Mouse (Mus musculus): ENCODE measurements around the gene Uncx. TPM values are rescaled to one million over a fixed set of nuclear protein-coding genes. Genes with fewer than 3 reads are reported as not detected.
"Not testable (repeated sequence)": the region's sequence is repeated elsewhere in the genome, so short reads cannot be mapped to it uniquely, and the experiment has no call there.

Uncx gene
- total RNA-seq, 2 experiments from 2014 or later = not detected

DNA sequence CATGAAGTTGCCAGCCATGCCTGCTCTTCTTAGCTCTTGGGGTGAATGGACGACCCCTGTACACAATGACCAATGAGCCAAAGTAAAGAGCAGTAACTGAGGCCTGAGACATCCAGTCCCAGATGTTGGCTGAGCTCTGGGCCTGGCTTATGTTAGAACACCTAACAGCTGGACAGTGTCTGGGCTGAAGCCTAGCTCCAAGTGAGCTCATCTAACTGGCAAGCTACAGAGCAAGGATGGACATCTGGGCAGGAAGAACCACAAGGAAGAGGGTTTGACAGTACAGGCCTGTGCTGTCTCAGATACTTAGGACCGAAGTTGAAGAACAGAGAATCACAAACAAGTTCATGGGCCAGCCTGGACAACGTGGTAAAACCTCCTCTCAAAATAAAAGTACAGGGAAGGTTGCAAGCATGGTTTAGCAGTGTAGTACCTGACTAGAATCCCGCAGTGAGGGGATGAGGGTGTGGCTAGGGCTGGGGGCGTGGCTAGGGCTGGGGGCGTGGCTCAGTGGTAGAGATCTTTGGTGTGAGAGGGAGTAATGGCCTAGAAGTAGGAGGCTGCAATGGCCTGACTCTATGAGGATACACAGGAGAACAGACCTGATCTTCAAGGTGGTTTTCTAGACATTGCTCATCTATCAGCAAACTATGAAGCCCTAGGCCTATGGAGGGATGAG, 47.5 kb downstream of the Uncx start:
- not testable (repeated sequence) for ATAC-seq (replicated peaks; ENCODE audit: low FRiP score, poor library complexity, severe bottlenecking)

DNA sequence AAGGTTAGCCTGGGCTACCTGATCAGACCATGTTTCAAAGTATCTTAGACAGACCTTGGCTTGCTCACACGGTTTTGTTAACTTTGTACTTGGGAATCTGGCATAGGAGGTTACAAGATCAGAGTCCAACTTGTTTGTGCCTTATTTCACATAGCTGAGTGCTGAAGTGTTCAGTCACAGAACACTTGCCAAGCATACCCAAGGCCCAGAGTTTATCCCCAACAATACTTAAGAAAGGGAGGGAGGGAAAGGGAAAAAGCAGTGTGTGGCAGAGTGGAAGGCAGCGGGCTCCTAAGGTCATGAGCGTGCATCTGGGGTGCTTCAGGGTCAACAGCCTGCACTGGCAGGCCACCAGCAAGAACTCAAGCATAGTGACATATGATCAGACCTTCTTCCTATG, 48.7 kb downstream of the Uncx start:
- ATAC-seq (replicated peaks; ENCODE audit: low FRiP score, poor library complexity, severe bottlenecking) = no peak

- no peak for ATAC-seq (replicated peaks; ENCODE audit: low FRiP score, poor library complexity, severe bottlenecking)
Measured at GRCm38 (mm10) chr5:139592850-139593249, 49.6 kb downstream of the Uncx start.

GRCm38 (mm10) chr5:139593746-139594145, 50.5 kb downstream of the Uncx start:
- no peak for ATAC-seq (replicated peaks; ENCODE audit: low FRiP score, poor library complexity, severe bottlenecking)

DNA sequence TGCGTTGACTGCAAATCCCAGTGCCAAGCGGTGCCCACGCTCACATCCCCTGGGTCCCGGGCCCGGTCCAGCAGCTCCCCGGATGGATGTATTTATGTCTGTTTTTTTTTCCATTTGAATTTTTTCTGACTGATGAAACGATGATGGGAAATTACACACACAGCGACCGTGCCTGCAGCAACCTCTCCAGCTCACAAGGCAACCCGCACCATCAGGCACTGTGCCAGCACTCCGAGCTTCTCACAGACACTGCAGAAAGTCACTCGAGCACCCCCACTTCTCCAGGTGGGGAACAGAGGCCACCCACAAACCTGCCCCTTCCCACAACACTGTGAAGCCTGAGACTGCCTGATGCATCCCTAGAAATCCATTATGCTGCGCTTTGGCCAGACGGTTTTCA, 51.7 kb downstream of the Uncx start:
- no peak for ATAC-seq (replicated peaks; ENCODE audit: low FRiP score, poor library complexity, severe bottlenecking)

Other genes with a start within 250 kb of the Uncx start
- gene Adap1, start 217.9 kb upstream of the Uncx start, total RNA-seq (2015; ENCODE audit: low replicate concordance) = 4.2 and 5.8 TPM in 2 replicates
- 3.9 and 9.5 TPM in 2 replicates for gene Adap1, start 217.9 kb upstream of the Uncx start, total RNA-seq (2017; ENCODE audit: low replicate concordance)
- 8.8 and 11.9 TPM in 2 replicates for gene Cox19, start 192.1 kb upstream of the Uncx start, total RNA-seq (2015; ENCODE audit: low replicate concordance)
- gene Cox19, start 192.1 kb upstream of the Uncx start, total RNA-seq (2017; ENCODE audit: low replicate concordance) = 5.3 and 29.0 TPM in 2 replicates
- gene Cyp2w1, start 190.9 kb upstream of the Uncx start, total RNA-seq (2015; ENCODE audit: low replicate concordance) = not detected in 2 replicates
- not detected in 2 replicates for gene Cyp2w1, start 190.9 kb upstream of the Uncx start, total RNA-seq (2017; ENCODE audit: low replicate concordance)
- 34.0 and 38.9 TPM in 2 replicates for gene Gpr146, start 165.8 kb upstream of the Uncx start, total RNA-seq (2015; ENCODE audit: low replicate concordance)
- 37.8 and 43.8 TPM in 2 replicates for gene Gpr146, start 165.8 kb upstream of the Uncx start, total RNA-seq (2017; ENCODE audit: low replicate concordance)
- gene C130050O18Rik, start 138.2 kb upstream of the Uncx start, total RNA-seq (2015; ENCODE audit: low replicate concordance) = 2.9 TPM in 1 of 2 replicates, not detected in the other
- 0.26 TPM in 1 of 2 replicates, not detected in the other for gene C130050O18Rik, start 138.2 kb upstream of the Uncx start, total RNA-seq (2017; ENCODE audit: low replicate concordance)
- not detected in 2 replicates for gene Gper1, start 120.3 kb upstream of the Uncx start, total RNA-seq (2015; ENCODE audit: low replicate concordance)
- gene Gper1, start 120.3 kb upstream of the Uncx start, total RNA-seq (2017; ENCODE audit: low replicate concordance) = not detected in 2 replicates
- 4.7 TPM in 1 of 2 replicates, not detected in the other for gene 3110082I17Rik, start 83.0 kb upstream of the Uncx start, total RNA-seq (2015; ENCODE audit: low replicate concordance)
- gene 3110082I17Rik, start 83.0 kb upstream of the Uncx start, total RNA-seq (2017; ENCODE audit: low replicate concordance) = 3.2 and 4.2 TPM in 2 replicates
- 7.2 and 9.2 TPM in 2 replicates for gene Zfand2a, start 58.9 kb upstream of the Uncx start, total RNA-seq (2015; ENCODE audit: low replicate concordance)
- gene Zfand2a, start 58.9 kb upstream of the Uncx start, total RNA-seq (2017; ENCODE audit: low replicate concordance) = 3.6 and 5.8 TPM in 2 replicates
- gene Micall2, start 192.8 kb downstream of the Uncx start, total RNA-seq (2015; ENCODE audit: low replicate concordance) = 42.8 and 81.4 TPM in 2 replicates
- 58.5 and 59.2 TPM in 2 replicates for gene Micall2, start 192.8 kb downstream of the Uncx start, total RNA-seq (2017; ENCODE audit: low replicate concordance)
- 46.5 and 59.1 TPM in 2 replicates for gene Ints1, start 232.2 kb downstream of the Uncx start, total RNA-seq (2015; ENCODE audit: low replicate concordance)
- gene Ints1, start 232.2 kb downstream of the Uncx start, total RNA-seq (2017; ENCODE audit: low replicate concordance) = 31.3 and 72.7 TPM in 2 replicates
- gene Mafk, start 248.0 kb downstream of the Uncx start, total RNA-seq (2015; ENCODE audit: low replicate concordance) = 36.5 and 36.8 TPM in 2 replicates
- 45.3 and 55.7 TPM in 2 replicates for gene Mafk, start 248.0 kb downstream of the Uncx start, total RNA-seq (2017; ENCODE audit: low replicate concordance)

All from erythroid progenitor cell, adult 5-6 weeks (primary cell).